Mouse (Mus musculus) v-Abl transformed pro-B cells (cell line): Measurements from ENCODE around the gene Szrd1.

Experiments used
- in situ Hi-C, 2 experiments: fragments of 400-800 bp; cut with MboI; formaldehyde crosslinking; loops; one replicate each; pipeline ENCODE4 v1.15.1; 2025; ENCODE audit not compliant: unreplicated experiment in 2 of 2

The Szrd1 gene

DNA sequence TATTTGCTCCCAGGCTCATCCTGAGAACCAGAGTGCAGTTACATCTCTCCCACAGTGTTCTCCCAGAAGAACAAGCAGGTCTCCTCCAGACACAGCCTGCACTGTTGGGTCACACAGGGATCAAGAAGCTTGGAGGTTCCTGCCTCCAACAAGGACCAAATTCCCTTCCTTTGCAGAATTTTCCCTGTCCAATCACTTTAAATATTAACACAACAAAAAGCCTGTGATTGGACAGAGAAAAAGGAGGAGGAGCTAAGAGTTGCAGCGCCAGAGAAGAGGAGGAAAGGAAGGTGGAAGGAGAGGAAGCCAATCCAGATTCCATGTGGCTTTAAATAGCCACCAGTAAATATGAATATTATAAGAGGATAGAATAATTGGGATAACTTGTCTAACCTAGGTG lies 16.5 kb downstream of the Szrd1 start:
- in situ Hi-C loops = no loop called here

GRCm38 (mm10) chr4:141122663-141123062 lies 16.9 kb downstream of the Szrd1 start:
- in situ Hi-C loops = no loop called here

DNA sequence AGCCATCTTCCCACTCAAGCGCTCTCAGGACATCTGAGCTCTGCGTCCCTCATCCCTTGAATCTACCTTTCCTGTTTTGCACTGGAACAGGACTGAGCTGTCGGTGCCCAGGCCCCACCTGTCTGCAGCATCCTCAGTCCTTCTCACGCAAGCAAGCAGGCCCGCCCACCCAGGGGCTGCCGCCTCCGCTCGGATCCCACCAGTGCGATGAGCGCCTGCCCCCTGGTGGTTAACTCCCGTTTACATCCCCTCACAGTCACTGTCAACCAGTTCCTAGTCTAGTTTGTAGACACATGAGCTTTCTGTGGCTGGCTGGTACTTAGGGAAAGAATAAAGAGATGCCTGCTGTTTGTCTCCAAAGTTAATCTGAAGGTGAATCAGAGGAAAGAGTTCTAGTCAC lies 18.9 kb downstream of the Szrd1 start:
- in situ Hi-C loops = no loop called here

- in situ Hi-C loops = no loop called here
These were observed 20.9 kb downstream of the Szrd1 start for GRCm38 (mm10) chr4:141118691-141119090.

GRCm38 (mm10) chr4:141115398-141115797 lies 24.2 kb downstream of the Szrd1 start:
- in situ Hi-C loops = no loop called here

- in situ Hi-C loops = no loop called here
These were observed 25.0 kb downstream of the Szrd1 start for GRCm38 (mm10) chr4:141114521-141114981.

- in situ Hi-C loops = no loop called here
These were observed 25.7 kb downstream of the Szrd1 start for GRCm38 (mm10) chr4:141113831-141114230.

DNA sequence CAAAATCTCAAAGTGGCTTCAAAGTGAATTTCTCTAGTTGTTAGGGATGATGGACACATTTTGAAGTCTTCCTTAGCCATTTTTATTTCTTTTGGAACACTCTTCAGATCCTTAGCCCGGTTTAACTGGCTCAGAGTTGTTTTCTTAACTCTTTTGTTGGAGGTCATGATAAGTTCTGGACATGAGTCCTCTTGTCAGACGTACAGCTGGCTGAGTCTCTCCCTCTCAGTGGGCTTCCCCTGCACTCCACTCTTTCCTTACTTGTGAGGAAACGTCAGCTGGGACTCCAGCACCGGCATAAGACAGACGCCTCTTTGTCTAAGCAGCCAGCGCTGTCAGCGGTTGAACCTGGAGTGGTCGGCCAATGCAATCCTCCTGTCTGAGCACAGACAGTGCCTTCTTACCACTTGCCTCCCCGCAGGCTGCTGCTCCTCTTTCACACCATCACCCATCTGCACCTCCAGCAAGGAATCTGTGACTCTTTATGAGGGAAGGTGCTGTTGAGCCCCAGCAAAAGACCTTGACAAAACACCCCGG lies 31.3 kb downstream of the Szrd1 start:
- in situ Hi-C loops = no loop called here

- in situ Hi-C loops = no loop called here
These were observed 32.9 kb downstream of the Szrd1 start for GRCm38 (mm10) chr4:141106526-141107183.

DNA sequence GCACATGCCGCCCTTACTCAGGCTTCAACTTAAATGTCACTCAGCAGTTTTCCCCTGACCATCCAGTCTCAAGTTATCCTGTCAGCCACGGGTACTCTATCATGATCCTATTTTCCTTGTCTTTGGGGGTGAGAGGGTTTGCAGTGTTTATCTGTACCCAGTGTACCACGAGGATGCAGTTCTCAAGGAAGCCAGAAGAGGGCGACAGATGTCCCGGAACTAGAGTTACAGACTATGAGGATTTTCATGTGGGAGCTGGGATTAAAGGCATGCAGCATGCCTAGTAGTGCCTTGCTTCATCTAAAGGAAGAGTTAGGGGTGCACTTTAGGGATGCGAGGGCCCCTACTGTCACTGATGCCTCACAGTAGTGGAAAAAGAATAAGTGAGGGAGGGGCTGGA lies 37.7 kb downstream of the Szrd1 start:
- in situ Hi-C loops = no loop called here

DNA sequence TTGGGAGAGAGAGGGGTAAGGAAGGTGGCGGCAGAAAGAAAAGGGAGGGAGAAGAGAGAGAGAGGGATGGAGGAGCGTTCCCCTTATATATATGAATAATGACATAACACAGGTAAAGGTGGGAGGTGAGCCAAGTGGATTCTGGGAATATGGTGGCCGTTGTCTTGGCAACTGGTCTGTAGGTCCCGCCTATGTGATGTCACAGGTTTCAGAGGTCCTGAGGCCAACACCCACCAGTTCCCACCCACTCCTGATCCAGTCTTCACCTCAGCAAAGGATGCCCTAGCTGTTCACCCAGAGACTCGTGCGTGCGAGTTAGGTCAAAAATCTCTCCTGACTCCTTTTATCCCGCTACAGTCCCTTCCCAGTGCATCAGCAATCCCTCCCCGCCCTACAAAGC lies 38.3 kb downstream of the Szrd1 start:
- in situ Hi-C loops = no loop called here

DNA sequence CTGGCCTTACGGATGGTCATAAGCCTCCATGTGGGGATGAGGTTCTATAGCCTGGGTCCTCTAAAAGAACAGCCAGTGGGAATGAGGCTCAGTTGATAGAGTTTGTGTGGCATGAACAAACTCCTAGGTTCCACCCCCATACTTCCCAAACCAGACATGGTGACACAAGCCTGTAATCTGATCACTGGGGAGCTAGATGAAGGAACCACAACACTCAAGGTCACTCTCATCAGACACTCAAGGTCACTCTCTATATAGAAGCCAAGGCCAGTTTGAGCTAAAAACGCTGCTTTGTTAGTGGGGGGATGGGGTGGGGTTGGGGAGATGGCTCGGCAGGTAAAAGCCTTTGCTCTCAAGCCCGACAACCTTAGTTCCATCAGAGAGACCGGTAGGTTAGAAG lies 39.6 kb downstream of the Szrd1 start:
- in situ Hi-C loops = loop anchor here in 1 of 2 experiments (10.0 kb wide), 1 partner anchor 265 kb away; the partner anchor contains the start of gene Fam131c

- in situ Hi-C loops = loop anchor here in 1 of 2 experiments (10.0 kb wide), 1 partner anchor 266 kb away; the partner anchor contains the start of gene Fam131c
These were observed 40.6 kb downstream of the Szrd1 start for GRCm38 (mm10) chr4:141098935-141099334.

- in situ Hi-C loops = loop anchor here in 1 of 2 experiments (10.0 kb wide), 1 partner anchor 268 kb away; the partner anchor contains the start of gene Fam131c
These were observed 42.9 kb downstream of the Szrd1 start for GRCm38 (mm10) chr4:141096710-141097109.

- in situ Hi-C loops = loop anchor here in 1 of 2 experiments (10.0 kb wide), 1 partner anchor 270 kb away; the partner anchor contains the start of gene Fam131c
These were observed 44.6 kb downstream of the Szrd1 start for GRCm38 (mm10) chr4:141095016-141095415.

- in situ Hi-C loops = no loop called here
These were observed 50.9 kb downstream of the Szrd1 start for GRCm38 (mm10) chr4:141088714-141089113.

GRCm38 (mm10) chr4:141088033-141088432 lies 51.5 kb downstream of the Szrd1 start, which contains the start of gene Spata21:
Gene Spata21 (plus strand): TSS chr4:141088333.
- in situ Hi-C loops = no loop called here

DNA sequence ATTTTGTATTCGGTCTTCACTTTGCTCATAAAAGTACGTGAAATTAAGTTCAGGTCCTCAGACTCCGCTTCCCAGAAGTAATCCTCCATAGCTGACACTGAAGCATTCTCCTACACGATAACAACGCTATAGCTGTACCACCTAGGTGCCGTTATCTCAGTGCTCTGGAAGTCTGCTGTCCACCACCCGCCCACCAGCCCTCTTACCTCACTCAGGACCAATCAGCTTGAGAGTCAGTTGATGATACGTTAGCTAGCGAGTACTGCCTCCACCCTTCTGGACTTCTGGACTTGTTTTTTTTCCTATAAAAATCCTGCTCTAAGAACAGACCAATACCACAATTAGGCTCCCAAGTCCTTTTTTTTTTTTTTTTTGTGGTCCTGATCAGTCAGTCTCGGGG lies 52.7 kb downstream of the Szrd1 start:
- in situ Hi-C loops = no loop called here

GRCm38 (mm10) chr4:141078510-141079137 lies 61.0 kb downstream of the Szrd1 start:
- in situ Hi-C loops = no loop called here

GRCm38 (mm10) chr4:141077681-141078509 lies 61.7 kb downstream of the Szrd1 start, which contains the start of gene Necap2:
Gene Necap2 (minus strand): TSS chr4:141078357.
- in situ Hi-C loops = no loop called here
